ENCODE assay signal across 8 mouse cellular contexts in the genomic region with DNA sequence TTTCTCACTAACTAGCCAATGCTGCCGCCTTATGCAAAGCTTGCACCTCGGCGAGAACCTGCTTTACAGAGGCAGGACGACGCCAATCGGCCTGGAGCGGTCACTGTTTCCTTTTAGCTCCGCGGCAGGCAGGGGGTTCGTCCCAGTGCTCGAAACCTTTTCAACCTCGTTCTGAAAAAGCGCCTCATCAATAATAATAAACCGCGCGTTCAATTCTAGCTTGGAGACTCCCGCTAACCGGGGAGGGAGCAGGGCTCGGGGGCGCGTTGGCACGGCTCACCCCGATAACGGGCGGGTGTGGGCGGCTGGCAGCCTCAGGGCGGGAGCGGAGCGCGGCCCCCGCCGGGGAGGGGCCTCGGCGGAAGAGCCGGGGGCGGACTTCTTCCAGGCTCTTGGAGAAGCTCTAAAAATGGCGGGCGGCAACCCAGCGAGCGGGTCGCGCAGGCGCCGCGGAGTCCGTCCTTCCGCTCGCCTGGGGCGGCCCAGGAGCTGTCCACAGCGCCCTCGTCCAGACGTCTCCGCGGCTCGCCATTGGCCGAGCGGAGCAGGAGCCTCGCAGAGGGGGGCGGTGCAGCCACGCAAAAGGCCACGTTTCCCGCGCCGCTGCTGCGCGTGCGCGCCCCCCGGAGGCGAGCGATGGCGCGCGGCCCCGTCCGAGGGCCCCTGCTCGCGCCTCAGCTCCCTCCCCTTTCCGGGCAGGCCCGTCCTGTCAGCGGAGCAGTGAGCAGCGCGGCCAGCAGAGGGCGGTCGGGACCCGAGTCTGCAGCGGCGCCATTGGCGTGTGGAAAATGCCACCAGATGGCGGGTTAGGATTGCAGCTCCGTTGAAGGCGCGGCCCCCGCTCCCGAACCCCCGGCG. TPM values are rescaled to one million over a fixed set of nuclear protein-coding genes. Genes with fewer than 3 reads are reported as not detected.
DNase-seq lines count a peak whose midpoint lies in the region; ATAC-seq lines count a peak whose summit lies in the region.

No protein-coding gene starts in this region.

- peak; percentile 79 to 87 for ATAC-seq in hematopoietic stem cell, adult 5-6 weeks (replicated peaks in 1 of 2; ENCODE audit: insufficient read depth in 1 of 2, low FRiP score in 2 of 2, low TSS enrichment in 1 of 2, low read depth in 1 of 2, poor library complexity in 2 of 2, severe bottlenecking in 2 of 2)
- ATAC-seq in lung, embryonic 16.5 days (ENCODE audit: low read depth), result peak; percentile 96

- H3K4me3 ChIP-seq in lung, embryonic 16.5 days (ENCODE audit: low read length), result peak overlapping the region; percentile 80

- peak; percentile 86 for DNase-seq in MEL-GATA-1-ER (ENCODE audit: extremely low read depth, low read depth)
- DNase-seq in cerebellum, adult 8-10 months, result peak; percentile 100
- peak; percentile 99 for DNase-seq in forelimb bud, embryonic 11.5 days (ENCODE audit: low read depth, low spot score)
- peak; percentile 98 for DNase-seq in layer of hippocampus, adult 9-10 months (ENCODE audit: low spot score)
- peak; percentile 99 for DNase-seq in ovary, postnatal 10 days (ENCODE audit: low spot score)
- DNase-seq in thymus, postnatal 10 days (ENCODE audit: low spot score in 2 of 2), result peak; percentile 99 to 100

- H3K27me3 ChIP-seq in lung, embryonic 16.5 days (ENCODE audit: control insufficient read depth, insufficient read depth, low read depth, low read length), result no peaks in the 10 kb centered on the region

- peak overlapping the region; percentile 66 for H3K4me2 ChIP-seq in lung, embryonic 16.5 days (ENCODE audit: low read depth, low read length)

- no peaks in the 10 kb centered on the region for H3K9me3 ChIP-seq in lung, embryonic 16.5 days (ENCODE audit: control insufficient read depth, low read length)

- H3K36me3 ChIP-seq in lung, embryonic 16.5 days (ENCODE audit: control insufficient read depth, insufficient read depth, low read length), result no peaks in the 10 kb centered on the region

- peak overlapping the region; percentile 94 for H3K9ac ChIP-seq in lung, embryonic 16.5 days (ENCODE audit: low read length)

- H3K27ac ChIP-seq in lung, embryonic 16.5 days (ENCODE audit: low read length), result peak overlapping the region; percentile 100

- peaks cover 18% of the 10 kb centered on the region for H3K4me1 ChIP-seq in lung, embryonic 16.5 days (replicated peaks; ENCODE audit: control insufficient read depth, insufficient read depth, low read length)

- WGBS in lung, embryonic 16.5 days, result 0% methylated on average over 53 of the region's 97 CpGs

RNA-seq across cellular contexts. Expression of gene Stag1, which starts 45.5 kb away (rescaled TPM):
- 105 and 115 TPM in 2 replicates for total RNA-seq in hematopoietic stem cell, adult 5-6 weeks (2017)
- polyA plus RNA-seq in lung, embryonic 16.5 days (2015; fragmentation: Nextera tagmentation; extraction: Ambion mirVana), result 39.1 and 40.0 TPM in 2 replicates

Comparison
In these comparisons a context has a peak if more than half of its experiments do, and no peak if none do; other contexts are left out.
1. Peak in every context shown above with its lines: DNase-seq, ATAC-seq, H3K4me3 ChIP-seq and H3K27ac ChIP-seq.